Mouse (Mus musculus) right cerebral cortex, adult 2 months (tissue): ENCODE measurements around the gene Itga4.

Source experiments
- DNase-seq, 2 experiments: peaks; one replicate each; pipeline ENCODE4 v3.0.0; 2021 to 2022; ENCODE audit warnings: low spot score in 2 of 2

Itga4 gene

GRCm38 (mm10) chr2:79352100-79352802 is 97.0 kb downstream of the Itga4 start:
- DNase-seq, result no peak

DNA sequence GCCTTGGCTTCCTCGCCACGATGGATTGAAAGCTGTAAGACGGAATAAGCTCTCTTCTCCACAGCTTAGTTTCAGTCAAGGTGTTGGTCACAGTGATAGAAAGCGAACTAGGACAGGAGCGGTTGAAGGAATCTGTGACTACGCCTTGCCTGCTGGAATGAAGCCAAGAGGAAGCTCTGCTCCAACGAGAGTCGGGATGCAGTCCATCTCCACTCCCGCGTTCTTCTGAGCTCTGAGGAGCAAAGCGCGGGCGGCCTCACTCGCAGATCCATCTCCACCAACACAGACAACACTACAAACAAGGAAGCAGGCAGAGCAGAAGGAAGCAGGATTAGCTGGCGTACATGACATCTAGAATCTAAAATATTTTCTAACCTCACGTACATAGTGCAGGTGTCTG is 99.5 kb downstream of the Itga4 start:
- DNase-seq, result peak; percentile 37 to 47

DNA sequence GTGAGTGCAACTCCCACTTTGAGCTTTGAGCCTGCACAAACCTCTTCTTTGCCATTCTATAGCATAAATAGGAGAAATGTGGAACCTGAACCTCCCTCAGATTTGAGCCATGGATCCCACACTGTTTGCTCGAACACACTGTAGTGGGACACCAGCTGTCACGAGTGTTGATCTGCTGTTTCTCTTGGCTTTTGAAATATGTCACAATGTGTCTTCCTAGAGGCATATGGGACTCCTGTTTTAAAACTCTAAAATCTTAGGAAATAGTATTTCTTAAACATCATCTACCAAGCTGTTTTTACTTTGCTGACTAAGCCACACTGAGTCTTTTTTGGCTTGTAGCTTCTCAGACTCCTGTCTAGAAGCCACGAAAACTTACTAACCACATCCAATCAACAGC is 102.6 kb downstream of the Itga4 start:
- DNase-seq, result peak; percentile 30 to 39

- peak; percentile 42 to 53 for DNase-seq
Observed at GRCm38 (mm10) chr2:79362029-79362428, 106.8 kb downstream of the Itga4 start.

DNA sequence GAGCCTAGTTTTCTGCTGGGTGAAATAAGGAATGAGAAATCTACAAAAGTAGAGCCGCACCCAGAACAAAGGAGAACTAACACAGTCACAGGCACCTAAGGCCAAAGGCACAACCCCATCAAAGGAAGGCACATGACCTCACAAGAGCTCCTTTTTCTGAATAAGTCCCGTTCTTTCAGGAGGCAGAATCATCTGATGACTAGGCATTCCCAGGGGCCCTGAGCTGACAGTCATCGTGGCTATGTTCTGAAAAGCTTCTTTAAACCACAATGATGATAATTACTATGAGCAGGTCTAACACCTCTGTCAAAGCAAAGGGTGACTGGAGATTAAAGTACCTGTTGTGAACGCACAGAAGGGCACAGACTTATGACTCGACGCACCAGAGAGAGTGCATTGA is 108.7 kb downstream of the Itga4 start:
- no peak for DNase-seq

DNA sequence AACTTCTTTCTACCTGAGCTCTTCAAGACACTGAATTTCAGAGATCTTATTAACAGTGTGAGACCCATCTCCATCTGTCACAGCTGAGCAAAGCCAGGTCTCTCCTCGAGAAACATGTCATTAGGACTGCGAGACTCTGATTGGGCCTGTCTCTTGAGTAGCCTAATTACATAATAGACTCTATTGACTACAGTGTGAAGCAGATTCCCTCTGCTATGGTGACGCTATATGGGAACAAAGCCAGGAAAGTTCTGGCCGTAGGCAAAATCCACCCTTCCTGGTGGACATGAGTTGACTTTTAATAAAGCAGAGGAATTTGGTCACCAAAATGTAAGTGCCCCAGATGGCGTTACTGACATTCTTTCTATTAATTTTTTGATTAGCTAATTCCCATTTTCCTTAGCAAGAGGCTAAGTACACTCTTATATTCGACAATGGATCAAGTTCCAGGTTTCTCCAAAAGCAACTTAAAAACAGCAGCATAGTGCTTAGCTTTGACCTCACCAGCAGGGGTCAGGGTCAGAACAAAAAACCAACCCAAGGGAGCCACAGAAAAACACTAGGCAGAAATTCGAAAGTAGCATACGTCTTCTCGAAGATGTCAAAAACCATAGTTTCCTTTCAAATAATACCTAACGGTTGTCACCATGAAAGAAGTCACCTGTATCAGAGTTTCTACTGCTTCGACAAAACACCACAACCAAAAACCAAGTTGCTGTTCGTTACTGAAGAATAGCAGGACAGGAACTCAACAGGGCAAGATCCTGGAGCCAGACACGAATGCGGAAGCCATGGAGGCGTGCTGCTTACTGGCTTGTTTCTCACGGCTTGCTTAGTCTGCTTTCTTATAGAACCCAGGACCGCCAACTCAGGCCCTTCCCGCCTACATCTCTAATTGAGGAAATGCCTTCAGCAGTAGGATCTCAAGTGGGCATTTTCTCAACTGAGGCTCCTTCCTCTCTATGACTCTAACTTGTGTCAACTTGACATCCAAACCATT is 112.5 kb downstream of the Itga4 start:
- no peak for DNase-seq

DNA sequence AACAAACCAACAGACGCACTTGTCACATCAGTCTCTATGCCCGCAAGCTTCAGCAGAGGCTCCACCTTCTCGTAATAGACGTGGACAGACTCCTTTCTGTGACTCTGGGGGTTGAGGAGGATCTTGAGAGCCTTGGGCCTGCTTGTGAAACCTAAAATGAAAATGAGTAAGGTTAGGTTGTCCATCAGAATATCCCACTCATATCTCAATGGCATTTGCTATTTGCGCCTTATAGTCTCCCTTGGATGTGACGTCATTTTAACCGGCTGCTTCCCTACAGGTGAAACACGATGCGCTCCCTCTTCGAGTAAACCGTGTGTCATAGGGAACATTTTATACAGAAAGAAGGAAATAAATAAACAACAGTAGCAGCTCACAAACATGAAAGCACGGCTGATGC is 113.4 kb downstream of the Itga4 start:
- no peak for DNase-seq

DNA sequence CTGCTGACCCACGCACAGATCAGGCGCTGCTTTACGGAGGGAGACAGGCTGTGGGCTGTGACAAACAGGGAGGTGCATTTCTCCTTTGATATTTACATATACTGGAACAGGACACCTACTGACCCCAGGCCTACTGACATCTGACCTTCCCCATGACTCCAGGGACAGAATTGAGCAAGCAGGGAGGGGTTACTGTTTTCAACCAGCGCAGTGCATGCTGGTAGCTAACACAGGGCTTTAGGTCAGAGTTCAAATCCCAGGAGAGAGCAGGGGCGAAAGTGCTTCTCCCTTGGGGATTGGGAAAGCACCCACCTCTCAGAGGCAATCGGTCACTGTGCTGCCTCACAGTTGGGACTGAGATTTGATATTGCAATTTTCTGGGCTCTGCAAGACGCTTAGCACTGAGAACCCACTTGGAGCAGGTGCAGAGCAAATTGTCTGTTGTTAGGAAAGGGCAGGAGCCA is 113.9 kb downstream of the Itga4 start:
- DNase-seq, result no peak

GRCm38 (mm10) chr2:79369905-79370304 is 114.7 kb downstream of the Itga4 start:
- DNase-seq, result no peak

GRCm38 (mm10) chr2:79370711-79371312 is 115.6 kb downstream of the Itga4 start:
- DNase-seq, result no peak

GRCm38 (mm10) chr2:79371326-79372153 is 116.3 kb downstream of the Itga4 start:
- DNase-seq, result no peak

DNA sequence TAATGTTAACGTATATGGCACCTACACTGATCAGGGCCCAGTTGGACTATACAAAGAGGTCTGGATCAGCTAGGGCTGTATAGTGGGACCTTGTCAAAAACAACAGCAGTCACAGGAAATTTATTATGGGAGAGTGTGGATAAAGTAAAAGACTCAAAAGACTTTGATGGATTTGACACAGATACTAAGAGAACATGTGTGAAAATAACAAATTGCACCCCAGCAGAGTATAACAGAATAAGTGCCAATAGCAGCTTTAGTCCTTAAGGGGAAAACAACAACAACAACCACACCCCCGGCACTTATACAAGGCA is 116.9 kb downstream of the Itga4 start:
- no peak for DNase-seq

DNA sequence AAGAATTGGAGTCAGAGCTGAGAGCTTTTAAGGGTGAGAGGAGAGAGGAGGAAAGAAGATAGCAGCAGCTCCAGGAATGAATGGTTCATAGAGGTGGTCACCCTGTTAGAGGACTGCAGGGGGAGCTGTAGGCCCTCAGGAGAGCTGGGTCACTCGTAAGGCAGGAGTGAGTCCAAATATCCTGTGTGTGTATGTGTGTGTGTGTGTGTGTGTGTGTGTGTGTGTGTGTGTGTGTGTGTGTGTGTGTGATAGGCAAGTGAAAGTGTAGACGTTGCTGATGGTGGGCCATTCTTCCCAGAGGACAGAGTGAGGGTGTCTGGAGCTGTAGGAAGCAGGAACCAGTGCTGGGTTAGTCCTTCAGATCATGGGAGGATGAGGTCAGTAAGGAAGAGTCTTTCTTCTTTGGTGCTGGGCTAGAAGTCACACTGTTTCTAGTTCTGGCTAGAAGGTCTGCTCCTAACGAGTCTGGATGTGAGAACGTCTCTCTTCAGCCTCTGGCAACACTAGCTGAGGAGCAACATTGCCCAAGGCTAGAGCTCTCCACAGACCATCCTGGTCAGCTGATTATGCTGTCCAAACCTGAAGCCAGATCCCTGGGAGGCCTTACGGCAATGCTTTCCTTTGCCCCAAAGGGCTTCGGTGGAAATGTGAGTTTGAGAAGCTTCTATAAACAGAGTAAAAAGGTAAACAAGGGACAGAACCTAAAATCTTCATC is 117.4 kb downstream of the Itga4 start:
- no peak for DNase-seq

GRCm38 (mm10) chr2:79378346-79379086 is 123.3 kb downstream of the Itga4 start:
- no peak for DNase-seq

DNA sequence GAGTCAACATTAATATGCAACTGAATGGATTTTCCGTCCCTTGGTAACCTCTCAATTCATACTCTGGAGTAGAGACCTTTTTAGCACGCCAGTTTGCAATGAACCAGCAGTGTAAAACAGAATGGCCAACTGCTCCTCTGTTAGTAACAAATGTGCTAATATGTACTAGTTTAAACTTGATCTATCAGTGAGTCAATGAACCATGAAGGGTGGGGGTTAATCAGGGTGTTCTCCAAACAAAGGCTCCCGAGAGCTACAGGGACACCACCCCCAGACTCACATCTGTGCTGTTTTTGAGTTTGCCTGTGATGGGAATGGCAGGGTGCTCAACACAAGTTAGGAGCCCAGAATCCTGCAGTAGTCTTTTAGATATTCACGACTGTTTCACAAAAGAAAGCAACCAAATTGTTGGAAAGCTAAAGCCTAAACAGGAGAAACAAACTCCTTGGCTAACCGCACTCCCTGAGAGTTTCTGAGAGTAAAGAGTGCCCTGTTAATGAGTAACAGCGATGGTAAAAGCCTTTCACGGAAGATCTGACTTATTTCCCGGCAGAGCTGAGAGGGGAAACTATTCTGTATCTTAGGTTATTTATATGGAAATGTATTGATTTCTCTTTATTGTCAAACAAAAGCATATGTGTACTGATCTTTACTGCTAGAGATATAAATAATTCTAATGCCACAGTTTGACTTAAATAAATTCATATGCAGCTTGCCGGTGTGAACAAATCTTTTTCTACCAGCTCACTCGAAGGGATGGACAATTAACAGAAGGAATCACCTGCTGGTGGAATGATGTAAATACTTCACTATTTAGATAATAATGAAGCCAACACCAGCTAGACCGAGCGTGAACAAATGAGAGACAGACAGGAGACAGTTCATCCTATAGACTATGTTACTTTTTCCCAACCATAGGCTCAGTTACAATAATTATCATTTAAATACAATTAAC is 124.1 kb downstream of the Itga4 start:
- DNase-seq, result no peak
